18 mouse cellular contexts compared by ENCODE assay signal in the genomic region with DNA sequence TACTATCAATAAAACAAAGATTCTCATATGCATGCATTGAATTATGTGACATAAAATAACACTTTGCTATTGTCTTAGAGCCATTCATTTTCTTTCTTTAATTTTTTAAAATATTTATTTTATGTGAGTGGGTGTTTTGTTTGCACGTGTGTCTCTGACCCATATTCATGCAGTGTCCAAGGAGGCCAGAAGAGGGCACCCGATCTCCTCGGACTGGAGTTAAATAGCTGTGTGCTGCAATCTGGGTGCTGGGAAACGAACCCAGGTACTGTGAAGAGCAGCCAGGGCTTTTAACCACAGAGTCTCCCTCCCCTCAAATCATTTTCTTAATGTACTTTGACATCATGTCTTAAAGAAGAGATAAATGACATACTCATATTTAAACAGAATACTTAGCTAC.
DNase-seq lines count a peak whose midpoint lies in the region; ATAC-seq and TF ChIP-seq lines count a peak whose summit lies in the region.
"Had no signal": no experiment of that assay in that cellular context is flagged by ENCODE, and none has a peak within 500 bp of the region (broad histone marks: within the 10 kb centered on the region; RNA-seq: fewer than 3 reads in every experiment).

No protein-coding gene starts in this region.

- no peak for TF ChIP-seq EP300 in ES-Bruce4 (IDR thresholded peaks at IDR 0.05; ENCODE audit: insufficient read depth, low read depth, low read length)

- no peaks in the 10 kb centered on the region for H3K36me3 ChIP-seq in kidney, postnatal 0 days (ENCODE audit: insufficient read depth, low read length)
- H3K36me3 ChIP-seq in ES-Bruce4 (ENCODE audit: control insufficient read depth, insufficient read depth, low read length, poor library complexity, severe bottlenecking): no peaks in the 10 kb centered on the region
- no peaks in the 10 kb centered on the region for H3K36me3 ChIP-seq in forebrain, embryonic 15.5 days
- H3K36me3 ChIP-seq: limb, embryonic 12.5 days; liver, embryonic 13.5 days; lung, embryonic 15.5 days had no signal

- no peak overlapping the region for H3K27ac ChIP-seq in kidney, postnatal 0 days
- no peak overlapping the region for H3K27ac ChIP-seq in ES-Bruce4 (ENCODE audit: insufficient read depth, low read length)
- no peak overlapping the region for H3K27ac ChIP-seq in forebrain, embryonic 15.5 days (replicated peaks)
- H3K27ac ChIP-seq: limb, embryonic 12.5 days; liver, embryonic 13.5 days; lung, embryonic 15.5 days; macrophage had no signal

- H3K4me1 ChIP-seq in kidney, postnatal 0 days (replicated peaks; ENCODE audit: insufficient read depth, low read length): no peaks in the 10 kb centered on the region
- no peaks in the 10 kb centered on the region for H3K4me1 ChIP-seq in ES-Bruce4 (ENCODE audit: control insufficient read depth, insufficient read depth, low read length)
- H3K4me1 ChIP-seq in forebrain, embryonic 15.5 days: no peaks in the 10 kb centered on the region
- H3K4me1 ChIP-seq: limb, embryonic 12.5 days; liver, embryonic 13.5 days; lung, embryonic 15.5 days had no signal

- H3K4me2 ChIP-seq in kidney, postnatal 0 days (ENCODE audit: low read length): no peak overlapping the region
- no peak overlapping the region for H3K4me2 ChIP-seq in forebrain, embryonic 15.5 days (replicated peaks)
- H3K4me2 ChIP-seq: limb, embryonic 12.5 days; liver, embryonic 13.5 days; lung, embryonic 15.5 days; midbrain, embryonic 11.5 days had no signal

- POLR2A ChIA-PET in Patski (lab: Charles Lee): no interaction called here

- no peak overlapping the region for H3K4me3 ChIP-seq in kidney, postnatal 0 days (replicated peaks; ENCODE audit: low read depth, low read length)
- no peak overlapping the region for H3K4me3 ChIP-seq in ES-Bruce4 (ENCODE audit: low read depth, low read length)
- H3K4me3 ChIP-seq in forebrain, embryonic 15.5 days: no peak overlapping the region
- H3K4me3 ChIP-seq: limb, embryonic 12.5 days; liver, embryonic 13.5 days; lung, embryonic 15.5 days had no signal

- no peaks in the 10 kb centered on the region for H3K27me3 ChIP-seq in kidney, postnatal 0 days (ENCODE audit: insufficient read depth, low read length)
- H3K27me3 ChIP-seq in ES-Bruce4 (ENCODE audit: control insufficient read depth, insufficient read depth, low read length, poor library complexity, severe bottlenecking): no peaks in the 10 kb centered on the region
- H3K27me3 ChIP-seq in Patski: peaks cover 24% of the 10 kb centered on the region
- no peaks in the 10 kb centered on the region for H3K27me3 ChIP-seq in forebrain, embryonic 15.5 days
- H3K27me3 ChIP-seq: limb, embryonic 12.5 days; liver, embryonic 13.5 days; lung, embryonic 15.5 days had no signal

- H3K9ac ChIP-seq in kidney, postnatal 0 days (ENCODE audit: low read depth, low read length): no peak overlapping the region
- no peak overlapping the region for H3K9ac ChIP-seq in ES-Bruce4 (ENCODE audit: low read depth, poor library complexity, severe bottlenecking)
- no peak overlapping the region for H3K9ac ChIP-seq in forebrain, embryonic 15.5 days (replicated peaks)
- H3K9ac ChIP-seq: limb, embryonic 12.5 days; liver, embryonic 13.5 days; lung, embryonic 15.5 days had no signal

- no peaks in the 10 kb centered on the region for H3K9me3 ChIP-seq in kidney, postnatal 0 days (replicated peaks; ENCODE audit: low read length)
- no peaks in the 10 kb centered on the region for H3K9me3 ChIP-seq in ES-Bruce4 (replicated peaks; ENCODE audit: control insufficient read depth, insufficient read depth, low read length, poor library complexity, severe bottlenecking)
- H3K9me3 ChIP-seq in forebrain, embryonic 15.5 days: no peaks in the 10 kb centered on the region
- H3K9me3 ChIP-seq: limb, embryonic 12.5 days; liver, embryonic 13.5 days; lung, embryonic 15.5 days had no signal

- no peak for TF ChIP-seq POLR2A in ES-Bruce4 (IDR thresholded peaks at IDR 0.05; ENCODE audit: insufficient read depth, low read length)

- in situ Hi-C loops in Patski (cut with MboI; ENCODE audit: low pct_unique_long_range_greater_than_20kb): loop anchor here (10.0 kb wide), 1 partner anchor 414 kb away; no protein-coding TSS in a partner anchor

- no peak for ATAC-seq in kidney, postnatal 0 days (replicated peaks; ENCODE audit: low FRiP score, low read depth)
- no peak for ATAC-seq in Patski
- no peak for ATAC-seq in forebrain, embryonic 15.5 days (replicated peaks)

- CTCF ChIA-PET in Patski (lab: Charles Lee): no interaction called here

- WGBS in kidney, postnatal 0 days: 86% methylated on average over 4 of the region's 4 CpGs
- WGBS in forebrain, embryonic 15.5 days: 84% methylated on average over 4 of the region's 4 CpGs

- no peak for DNase-seq in kidney, postnatal 0 days (ENCODE audit: low spot score)
- no peak for DNase-seq in kidney, adult 8-10 months
- no peak for DNase-seq in Patski (ENCODE audit: low read depth, low spot score)
- DNase-seq in thymus, postnatal 25 days: peak; percentile 23
- no peak for DNase-seq in frontal cortex, postnatal 10 days (ENCODE audit: low spot score in 2 of 2)
- DNase-seq: adrenal gland, postnatal 25 days; cerebellum, adult 11-12 months; cerebellum, postnatal 14 days; gastrocnemius, postnatal 25 days; kidney, adult 9 months; liver, embryonic 13.5 days; retina, postnatal 1 day had no signal

- TF ChIP-seq CTCF in kidney, postnatal 0 days (IDR thresholded peaks at IDR 0.05; ENCODE audit: low read depth): 0 out of 2 replicates have a peak, but pooled peaks have one; percentile 17
- TF ChIP-seq CTCF in ES-Bruce4 (IDR thresholded peaks at IDR 0.05; ENCODE audit: low read depth, low read length) (peak; percentile 60), Patski (IDR thresholded peaks at IDR 0.05) (peak; percentile 51)
